Mouse (Mus musculus) CH12.LX (cell line): ENCODE data around the gene Ccnt1. TPM values are rescaled to one million over a fixed set of nuclear protein-coding genes. Genes with fewer than 3 reads are reported as not detected.

ENCODE experiments used
- DNase-seq: peaks from one replicate; pipeline ENCODE4 v3.0.0-alpha.2; 2013; ENCODE audit errors: extremely low read depth
- H3K27ac ChIP-seq: 2 replicates; pipeline ENCODE4 v1.5.1; 2012; ENCODE audit warnings: low read depth, mild to moderate bottlenecking, control low read depth, moderate library complexity; ENCODE audit not compliant: insufficient read depth
- H3K27me3 ChIP-seq: replicated peaks from 2 replicates; pipeline ENCODE3; 2012; ENCODE audit warnings: inconsistent platforms
- H3K36me3 ChIP-seq, 2 experiments: replicated peaks in 1 of 2; 2 replicates each; pipeline versions ENCODE3 to v1.6.1; 2012; ENCODE audit warnings: inconsistent platforms in 1 of 2, low read length in 1 of 2, mild to moderate bottlenecking in 1 of 2, mixed read lengths in 1 of 2, moderate library complexity in 1 of 2; ENCODE audit not compliant: control insufficient read depth in 1 of 2, insufficient read depth in 1 of 2
- H3K4me1 ChIP-seq, 2 experiments: 2 replicates each; pipeline ENCODE4 v1.6.1; 2012; ENCODE audit warnings: inconsistent platforms in 1 of 2, moderate library complexity in 1 of 2; ENCODE audit not compliant: insufficient read depth in 2 of 2, control insufficient read depth in 1 of 2
- H3K4me2 ChIP-seq: 2 replicates; pipeline ENCODE4 v1.6.1; 2012; ENCODE audit warnings: low read depth, mild to moderate bottlenecking, control low read depth; ENCODE audit not compliant: poor library complexity, insufficient read depth, severe bottlenecking
- H3K4me3 ChIP-seq, 3 experiments: fragments of 150-350 bp in 1 of 3; sonication (generic) in 1 of 3; replicated peaks in 1 of 3; 2 replicates each; pipeline versions ENCODE3 to v1.5.1; 2011 to 2012; ENCODE audit warnings: low read depth in 2 of 3, low read length in 2 of 3, mild to moderate bottlenecking in 2 of 3, moderate library complexity in 2 of 3, control low read depth in 1 of 3, improper control_type of control experiment in 1 of 3, inconsistent platforms in 1 of 3, mixed read lengths in 1 of 3; ENCODE audit not compliant: poor library complexity in 1 of 3
- H3K79me2 ChIP-seq: replicated peaks from 2 replicates; pipeline ENCODE4 v1.6.1; 2012; ENCODE audit warnings: mild to moderate bottlenecking, moderate library complexity; ENCODE audit not compliant: control insufficient read depth, poor library complexity, insufficient read depth, severe bottlenecking; ENCODE audit errors: extremely low read depth
- H3K9ac ChIP-seq: 2 replicates; pipeline ENCODE4 v1.6.1; 2012; ENCODE audit warnings: low read depth, mild to moderate bottlenecking, control low read depth, moderate library complexity; ENCODE audit not compliant: insufficient read depth
- H3K9me3 ChIP-seq: replicated peaks from 2 replicates; pipeline ENCODE3; 2012; ENCODE audit warnings: low read length, inconsistent platforms, mixed read lengths
- BHLHE40 ChIP-seq: IDR thresholded peaks from 2 replicates; pipeline ENCODE4 v1.6.1; 2011; ENCODE audit warnings: mild to moderate bottlenecking, low read depth, low read length, improper control_type of control experiment
- CHD1 ChIP-seq: IDR thresholded peaks from 2 replicates; pipeline ENCODE4 v1.6.1; 2012; ENCODE audit warnings: low read depth, low read length, improper control_type of control experiment, inconsistent platforms
- CTCF ChIP-seq, 2 experiments: IDR thresholded peaks in 1 of 2; conservative IDR thresholded peaks in 1 of 2; 2 replicates each; pipeline ENCODE4 v1.5.1; 2011 to 2012; ENCODE audit warnings: low read depth in 2 of 2, low read length in 2 of 2, improper control_type of control experiment in 1 of 2, inconsistent platforms in 1 of 2, mild to moderate bottlenecking in 1 of 2, moderate library complexity in 1 of 2
- EP300 ChIP-seq: IDR thresholded peaks from 2 replicates; pipeline ENCODE4 v1.6.1; 2011; ENCODE audit warnings: low read length, improper control_type of control experiment
- ETS1 ChIP-seq: conservative IDR thresholded peaks from 2 replicates; pipeline ENCODE4 v1.6.1; 2012; ENCODE audit warnings: low read depth, mild to moderate bottlenecking, inconsistent platforms, low read length, improper control_type of control experiment, moderate library complexity
- HCFC1 ChIP-seq: IDR thresholded peaks from 2 replicates; pipeline ENCODE4 v1.6.1; 2012; ENCODE audit warnings: low read depth, mild to moderate bottlenecking, inconsistent platforms, low read length, improper control_type of control experiment
- IRF4 ChIP-seq: IDR thresholded peaks from 2 replicates; pipeline ENCODE4 v1.6.1; 2014; ENCODE audit warnings: low read depth, mild to moderate bottlenecking, inconsistent platforms, low read length, improper control_type of control experiment
- JUN ChIP-seq: IDR thresholded peaks from 2 replicates; pipeline ENCODE4 v1.6.1; 2011; ENCODE audit warnings: low read depth, mild to moderate bottlenecking, low read length, improper control_type of control experiment, moderate library complexity; ENCODE audit not compliant: insufficient read depth
- KAT2A ChIP-seq: IDR thresholded peaks from 2 replicates; pipeline ENCODE4 v1.6.1; 2012; ENCODE audit warnings: low read length, improper control_type of control experiment, inconsistent platforms; ENCODE audit not compliant: insufficient replicate concordance
- MAFK ChIP-seq: IDR thresholded peaks from 2 replicates; pipeline ENCODE4 v1.6.1; 2011; ENCODE audit warnings: low read length, improper control_type of control experiment; ENCODE audit not compliant: insufficient replicate concordance
- MAX ChIP-seq: IDR thresholded peaks from 2 replicates; pipeline ENCODE4 v1.6.1; 2011; ENCODE audit warnings: low read length, improper control_type of control experiment
- MEF2A ChIP-seq: IDR thresholded peaks from 2 replicates; pipeline ENCODE4 v1.6.1; 2014; ENCODE audit warnings: low read depth, mild to moderate bottlenecking, inconsistent platforms, low read length, improper control_type of control experiment, borderline replicate concordance
- MXI1 ChIP-seq: IDR thresholded peaks from 2 replicates; pipeline ENCODE4 v1.6.1; 2011; ENCODE audit warnings: mild to moderate bottlenecking, low read depth, low read length, improper control_type of control experiment
- NELFE ChIP-seq: IDR thresholded peaks from 2 replicates; pipeline ENCODE4 v1.6.1; 2011; ENCODE audit warnings: low read depth, low read length, improper control_type of control experiment
- RAD21 ChIP-seq: IDR thresholded peaks from 2 replicates; pipeline ENCODE4 v1.6.1; 2011; ENCODE audit warnings: low read depth, mild to moderate bottlenecking, low read length, improper control_type of control experiment, moderate library complexity
- SIN3A ChIP-seq: IDR thresholded peaks from 2 replicates; pipeline ENCODE4 v1.6.1; 2012; ENCODE audit warnings: low read length, improper control_type of control experiment, inconsistent platforms
- SMC3 ChIP-seq: IDR thresholded peaks from 2 replicates; pipeline ENCODE4 v1.6.1; 2011; ENCODE audit warnings: low read depth, low read length, improper control_type of control experiment
- TBP ChIP-seq: conservative IDR thresholded peaks from 2 replicates; pipeline ENCODE4 v1.6.1; 2011; ENCODE audit warnings: low read depth, low read length, improper control_type of control experiment
- TCF12 ChIP-seq: IDR thresholded peaks from 2 replicates; pipeline ENCODE4 v1.6.1; 2014; ENCODE audit warnings: low read depth, mild to moderate bottlenecking, inconsistent platforms, low read length, improper control_type of control experiment
- USF1 ChIP-seq: IDR thresholded peaks from 2 replicates; pipeline ENCODE4 v1.6.1; 2014; ENCODE audit warnings: low read depth, mild to moderate bottlenecking, inconsistent platforms, low read length, improper control_type of control experiment
- USF2 ChIP-seq: conservative IDR thresholded peaks from 2 replicates; pipeline ENCODE4 v1.6.1; 2011; ENCODE audit warnings: low read depth, low read length, improper control_type of control experiment
- ZKSCAN1 ChIP-seq: IDR thresholded peaks from 2 replicates; pipeline ENCODE4 v1.6.1; 2012; ENCODE audit warnings: low read depth, inconsistent platforms, low read length, improper control_type of control experiment, borderline replicate concordance
- ZMIZ1 ChIP-seq: IDR thresholded peaks from 2 replicates; pipeline ENCODE4 v1.6.1; 2012; ENCODE audit warnings: low read depth, mild to moderate bottlenecking, inconsistent platforms, low read length, improper control_type of control experiment
- ZNF384 ChIP-seq: IDR thresholded peaks from 2 replicates; pipeline ENCODE4 v1.6.1; 2012; ENCODE audit warnings: low read depth, low read length, improper control_type of control experiment, inconsistent platforms
- dilution Hi-C: fragments of 300-500 bp; cut with MboI; formaldehyde crosslinking; loops from 2 replicates; pipeline ENCODE4 v1.14.3; 2020; ENCODE audit warnings: low sequenced_read_pairs; ENCODE audit not compliant: extremely low pct_unique_long_range_greater_than_20kb, extremely low pct_ligation_motif_present
- in situ Hi-C: fragments of 300-500 bp; cut with MboI; formaldehyde crosslinking; loops from 3 replicates; pipeline ENCODE4 v1.14.3; 2019; ENCODE audit warnings: low sequenced_read_pairs, low pct_ligation_motif_present, low pct_unique_long_range_greater_than_20kb, mixed read lengths
- polyA plus RNA-seq: library from polyadenylated mRNA; unstranded; fragments of >175 nt; gene quantifications from 2 replicates; pipeline ENCODE4 v1.2.1, GENCODE M21; 2012; ENCODE audit warnings: low read depth; ENCODE audit not compliant: insufficient read length
- total RNA-seq, 2 experiments: library from RNA; depleted of rRNA; stranded (reverse); fragments of 300-350 nt in 1 of 2; fragments of >200 nt in 1 of 2; gene quantifications; 2 replicates each; pipeline ENCODE4 v1.2.3; 2012 to 2014

Gene Ccnt1
- total and polyA plus RNA-seq, 3 experiments, result 36.8 to 73.3 (median 41.3) TPM

GRCm38 (mm10) chr15:98492102-98492501 lies 78.6 kb downstream of the Ccnt1 start, which contains the start of gene Olfr279:
Olfr279 (plus strand) TSS chr15:98492402.
- Histone ChIP-seq H3K27me3 (no peaks in the 10 kb centered on the region), H3K36me3 (no peaks in the 10 kb centered on the region), H3K79me2 (no peaks in the 10 kb centered on the region), H3K27ac (no peak within 1 kb of the TSS), H3K9me3 (peaks cover 5% of the 10 kb centered on the region), H3K4me2 (no peak within 1 kb of the TSS), H3K4me3 (no peak within 1 kb of the TSS), H3K4me1 (peaks cover 0 to 6% of the 10 kb centered on the region in 2 experiments; a peak in 1 of 4 replicates), H3K9ac (no peak within 1 kb of the TSS)
- no peak for DNase-seq
- dilution Hi-C loops (no loop called here), in situ Hi-C loops (no loop called here)
- TF ChIP-seq ETS1, result no peak
- TF ChIP-seq BHLHE40, result no peak
- TF ChIP-seq MEF2A, result no peak
- no peak for TF ChIP-seq CTCF (conservative IDR thresholded peaks at IDR 0.05 in 1 of 2, IDR thresholded peaks at IDR 0.05 in 1 of 2; ENCODE audit: low read depth in 2 of 2, low read length in 2 of 2)
- TF ChIP-seq IRF4, result no peak
- TF ChIP-seq SMC3, result no peak
- no peak for TF ChIP-seq MAFK
- TF ChIP-seq MAX, result no peak
- TF ChIP-seq ZKSCAN1, result no peak
- TF ChIP-seq TBP, result no peak
- no peak for TF ChIP-seq KAT2A
- TF ChIP-seq ZMIZ1, result no peak
- no peak for TF ChIP-seq ZNF384

GRCm38 (mm10) chr15:98491332-98491731 lies 79.4 kb downstream of the Ccnt1 start:
- Histone ChIP-seq H3K79me2 (no peaks in the 10 kb centered on the region), H3K9me3 (peaks cover 5% of the 10 kb centered on the region), H3K36me3 (no peaks in the 10 kb centered on the region), H3K27me3 (no peaks in the 10 kb centered on the region), H3K4me3 (no peak overlapping the region), H3K9ac (no peak overlapping the region), H3K4me1 (peaks cover 0 to 4% of the 10 kb centered on the region in 2 experiments; a peak in 2 of 4 replicates), H3K4me2 (no peak overlapping the region), H3K27ac (no peak overlapping the region)
- dilution Hi-C loops (no loop called here), in situ Hi-C loops (no loop called here)
- DNase-seq, result no peak
- TF ChIP-seq EP300 (no peak), NELFE (no peak), MAX (no peak), HCFC1 (no peak), SIN3A (no peak), RAD21 (no peak), USF1 (no peak), ETS1 (no peak), ZMIZ1 (no peak), IRF4 (no peak), CHD1 (no peak), USF2 (no peak), TBP (no peak), TCF12 (no peak), ZKSCAN1 (no peak), MAFK (no peak), MXI1 (no peak), JUN (no peak), MEF2A (no peak), BHLHE40 (no peak)
